Mouse (Mus musculus) G1E (cell line): ENCODE results near the gene Mtnr1a. TPM values are rescaled to one million over a fixed set of nuclear protein-coding genes. Genes with fewer than 3 reads are reported as not detected.
"Not testable (repeated sequence)": the region's sequence is repeated elsewhere in the genome, so short reads cannot be mapped to it uniquely, and the experiment has no call there.

Experiments
- ATAC-seq: 2 replicates; pipeline ENCODE4 v1.8.0; 2016; ENCODE audit warnings: mild to moderate bottlenecking; ENCODE audit not compliant: insufficient number of reproducible peaks, poor library complexity, low FRiP score, severe bottlenecking; ENCODE audit errors: extremely low read depth
- DNase-seq: peaks from one replicate; pipeline ENCODE4 v3.0.0; 2012; ENCODE audit warnings: low spot score
- H3K27me3 ChIP-seq: 2 replicates; pipeline ENCODE4 v1.6.1; 2012; ENCODE audit warnings: mild to moderate bottlenecking, low read length, inconsistent platforms; ENCODE audit not compliant: insufficient read depth
- H3K36me3 ChIP-seq: replicated peaks from 2 replicates; pipeline ENCODE3; 2012; ENCODE audit warnings: mild to moderate bottlenecking, inconsistent platforms
- H3K4me1 ChIP-seq: 2 replicates; pipeline ENCODE4 v1.6.1; 2012; ENCODE audit warnings: low read depth, low read length, inconsistent platforms, mixed read lengths; ENCODE audit not compliant: insufficient read depth
- H3K4me3 ChIP-seq: 2 replicates; pipeline ENCODE4 v1.5.1; 2012; ENCODE audit warnings: low read depth, mild to moderate bottlenecking, inconsistent platforms, low read length, moderate library complexity, mixed read lengths
- H3K9me3 ChIP-seq: replicated peaks from 2 replicates; pipeline ENCODE4 v1.6.1; 2012; ENCODE audit warnings: inconsistent platforms
- CTCF ChIP-seq: IDR thresholded peaks from 2 replicates; pipeline ENCODE4 v1.5.1; 2012; ENCODE audit warnings: low read depth, low read length, inconsistent platforms, mixed read lengths
- GATA1 ChIP-seq: IDR thresholded peaks from 2 replicates; pipeline ENCODE4 v1.6.1; 2012; ENCODE audit warnings: borderline replicate concordance, low read length, inconsistent platforms, mixed read lengths
- GATA2 ChIP-seq: IDR thresholded peaks from 2 replicates; pipeline ENCODE4 v1.6.1; 2012; ENCODE audit warnings: low read depth, low read length, inconsistent platforms, borderline replicate concordance
- POLR2AphosphoS5 ChIP-seq: IDR thresholded peaks from 2 replicates; pipeline ENCODE4 v1.6.1; 2012; ENCODE audit warnings: low read depth, low read length, inconsistent platforms; ENCODE audit not compliant: insufficient replicate concordance
- TAL1 ChIP-seq: conservative IDR thresholded peaks from 2 replicates; pipeline ENCODE4 v1.6.1; 2012; ENCODE audit warnings: low read depth, low read length, inconsistent platforms, mixed read lengths
- polyA plus RNA-seq: library from polyadenylated mRNA; stranded (reverse); fragments of >175 nt; gene quantifications from 2 replicates; pipeline ENCODE4 v1.2.3, GENCODE M21; 2012
- total RNA-seq, 2 experiments: library from RNA; stranded (forward) in 1 of 2; stranded (reverse) in 1 of 2; fragments of 200-1000 nt in 1 of 2; fragments of >200 nt in 1 of 2; fragmentation: Nextera tagmentation in 1 of 2; gene quantifications; 2 replicates each; pipeline ENCODE4 v1.2.3; 2014 to 2017

Mtnr1a gene
- total and polyA plus RNA-seq, 3 experiments = not detected

DNA sequence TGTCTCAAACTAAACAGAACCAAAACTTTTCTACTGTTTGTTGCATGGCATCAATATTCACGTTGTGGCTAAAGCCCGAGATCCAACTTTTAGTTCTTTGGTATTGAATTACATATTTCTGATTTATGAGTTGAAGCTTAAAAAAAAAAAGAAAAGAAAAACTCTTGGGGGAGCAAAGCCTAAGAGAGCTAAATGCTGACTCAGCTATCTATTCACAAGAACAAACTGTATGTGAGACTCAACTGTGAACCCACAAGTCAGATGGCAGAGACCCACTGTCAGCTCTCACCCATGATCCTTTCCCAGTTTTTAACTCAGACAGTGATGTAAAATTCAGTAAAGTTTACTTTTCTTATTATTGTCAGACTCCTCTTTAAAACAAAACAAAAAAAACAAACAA, 8.9 kb upstream of the Mtnr1a start:
- no peak for ATAC-seq
- Histone ChIP-seq H3K36me3 (no peaks in the 10 kb centered on the region), H3K9me3 (peaks cover 43% of the 10 kb centered on the region), H3K4me3 (no peak overlapping the region), H3K4me1 (no peaks in the 10 kb centered on the region), H3K27me3 (no peaks in the 10 kb centered on the region)
- TF ChIP-seq GATA1 (no peak), POLR2AphosphoS5 (no peak), GATA2 (no peak), CTCF (no peak), TAL1 (no peak)
- DNase-seq = no peak

- Histone ChIP-seq H3K4me1 (no peaks in the 10 kb centered on the region), H3K4me3 (no peak overlapping the region), H3K27me3 (no peaks in the 10 kb centered on the region), H3K9me3 (peaks cover 42% of the 10 kb centered on the region), H3K36me3 (no peaks in the 10 kb centered on the region)
- ATAC-seq = no peak
- TF ChIP-seq POLR2AphosphoS5 (no peak), TAL1 (no peak), GATA1 (no peak), GATA2 (no peak), CTCF (no peak)
- DNase-seq = no peak
These were observed 6.6 kb upstream of the Mtnr1a start for GRCm38 (mm10) chr8:45062311-45062710.

DNA sequence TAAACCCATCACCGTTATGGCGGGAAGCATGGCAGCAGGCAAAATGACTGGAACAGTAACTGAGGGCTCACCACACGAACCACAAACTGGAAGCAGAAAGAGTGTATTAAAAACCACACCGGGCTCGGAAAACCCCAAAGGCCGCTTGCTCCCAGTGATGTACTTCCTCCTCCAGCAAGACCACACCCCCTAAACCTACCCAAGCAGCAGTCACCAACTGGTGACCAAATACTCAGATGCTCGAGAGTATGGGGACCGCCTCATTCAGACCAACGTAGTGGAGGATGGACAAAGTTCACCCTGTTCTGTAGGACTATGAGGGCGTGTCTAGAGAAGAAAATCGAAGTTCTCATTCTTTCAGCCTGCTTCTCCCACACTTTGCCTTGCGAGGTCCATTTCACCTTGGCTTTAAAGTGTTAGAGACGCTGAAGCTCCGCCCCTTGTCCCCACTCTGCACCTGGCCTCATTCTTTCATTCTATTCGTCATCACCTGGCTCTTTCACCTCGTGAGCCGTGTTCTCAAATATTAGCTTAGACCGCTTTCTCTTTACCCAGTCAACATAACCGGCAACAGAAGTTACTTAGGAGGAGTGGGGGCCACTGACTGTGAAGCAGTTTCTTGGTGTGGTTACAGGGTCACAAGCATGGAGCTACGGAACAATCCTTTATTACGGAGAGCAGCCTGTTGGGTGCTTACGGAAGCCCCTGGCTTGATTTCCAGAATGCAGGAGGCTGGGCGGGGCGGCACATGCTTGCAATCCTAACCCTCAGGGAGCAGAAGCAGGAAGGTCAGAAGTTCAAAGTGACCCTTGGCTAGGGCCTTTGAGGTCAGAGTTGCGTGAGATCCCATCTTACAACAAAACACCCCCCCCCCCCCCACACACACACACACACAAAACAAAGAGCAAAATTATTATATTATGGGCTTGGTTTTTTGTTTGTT, 5.7 kb upstream of the Mtnr1a start:
- Histone ChIP-seq H3K36me3 (no peaks in the 10 kb centered on the region), H3K27me3 (no peaks in the 10 kb centered on the region), H3K9me3 (peaks cover 43% of the 10 kb centered on the region), H3K4me3 (no peak overlapping the region), H3K4me1 (no peaks in the 10 kb centered on the region)
- ATAC-seq (no peak), DNase-seq (no peak)
- TF ChIP-seq TAL1 = no peak
- TF ChIP-seq CTCF = no peak
- TF ChIP-seq GATA1 = no peak
- TF ChIP-seq GATA2 = no peak
- no peak for TF ChIP-seq POLR2AphosphoS5

GRCm38 (mm10) chr8:45064197-45064869, 4.6 kb upstream of the Mtnr1a start:
- no peaks in the 10 kb centered on the region for H3K36me3 ChIP-seq
- H3K27me3 ChIP-seq = no peaks in the 10 kb centered on the region
- no peaks in the 10 kb centered on the region for H3K4me1 ChIP-seq
- ATAC-seq (no peak), DNase-seq (no peak)
- peaks cover 45% of the 10 kb centered on the region for H3K9me3 ChIP-seq
- H3K4me3 ChIP-seq = no peak overlapping the region
- TF ChIP-seq GATA1 = no peak
- no peak for TF ChIP-seq CTCF

DNA sequence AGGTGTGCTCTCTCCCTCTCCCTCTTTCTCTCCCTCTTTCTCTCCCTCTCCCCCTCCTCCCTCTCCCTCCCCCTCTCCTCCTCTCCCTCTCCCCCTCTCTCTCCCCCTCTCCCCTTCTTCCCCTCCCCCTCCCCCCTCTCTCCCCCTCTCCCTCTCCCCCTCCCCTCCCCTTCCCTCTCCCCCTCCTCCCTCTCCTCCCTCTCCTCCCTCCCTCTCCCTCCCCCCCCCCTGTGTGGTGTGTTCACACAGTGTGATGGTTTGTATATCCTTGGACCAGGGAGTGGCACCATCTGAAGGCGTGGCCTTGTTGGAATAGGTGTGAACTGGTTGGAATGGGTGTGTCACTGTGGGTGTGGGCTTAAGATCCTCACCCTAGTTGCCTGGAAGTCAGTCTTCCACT, 3.5 kb upstream of the Mtnr1a start:
- H3K9me3 ChIP-seq = peaks cover 46% of the 10 kb centered on the region
- not testable (repeated sequence) for ATAC-seq, H3K4me1 ChIP-seq

GRCm38 (mm10) chr8:45070949-45071348, 2.0 kb downstream of the Mtnr1a start:
- no peak for ATAC-seq
- Histone ChIP-seq H3K4me1 (no peaks in the 10 kb centered on the region), H3K36me3 (no peaks in the 10 kb centered on the region), H3K9me3 (peaks cover 35% of the 10 kb centered on the region), H3K4me3 (no peak overlapping the region), H3K27me3 (no peaks in the 10 kb centered on the region)
- TF ChIP-seq GATA2 = no peak
- no peak for TF ChIP-seq CTCF
- no peak for TF ChIP-seq POLR2AphosphoS5
- TF ChIP-seq GATA1 = no peak
- TF ChIP-seq TAL1 = no peak
- no peak for DNase-seq

More for the DNA sequence above, 3.5 kb upstream of the Mtnr1a start:
- not testable (repeated sequence) for H3K36me3 ChIP-seq, H3K4me3 ChIP-seq, H3K27me3 ChIP-seq, DNase-seq

- H3K27me3 ChIP-seq = no peaks in the 10 kb centered on the region
- no peaks in the 10 kb centered on the region for H3K4me1 ChIP-seq
- peaks cover 23% of the 10 kb centered on the region for H3K9me3 ChIP-seq
- TF ChIP-seq POLR2AphosphoS5 = no peak
- TF ChIP-seq GATA1 = no peak
- TF ChIP-seq GATA2 = no peak
- no peak for TF ChIP-seq CTCF
- TF ChIP-seq TAL1 = no peak
- H3K4me3 ChIP-seq = no peak overlapping the region
- H3K36me3 ChIP-seq = no peaks in the 10 kb centered on the region
- DNase-seq (no peak), ATAC-seq (no peak)
These were observed 11.9 kb downstream of the Mtnr1a start for GRCm38 (mm10) chr8:45080850-45081249.
